Mouse (Mus musculus) stomach, embryonic 16.5 days (tissue): ENCODE results near the gene Wdfy2. TPM values are rescaled to one million over a fixed set of nuclear protein-coding genes. Genes with fewer than 3 reads are reported as not detected.

Experiments
- ATAC-seq: fragments of 200-750 bp; cut with Nextera tagmentation; 2 replicates; pipeline ENCODE4 v1.8.0; 2017; ENCODE audit warnings: moderate number of reproducible peaks, moderate TSS enrichment; ENCODE audit not compliant: insufficient read depth, low FRiP score
- H3K27ac ChIP-seq: fragments of 300-500 bp; sonication (generic); 2 replicates; pipeline ENCODE4 v1.5.1; 2014; ENCODE audit warnings: low read length
- H3K27me3 ChIP-seq: fragments of 300-500 bp; sonication (generic); 2 replicates; pipeline ENCODE4 v1.6.1; 2014; ENCODE audit warnings: low read length, control low read depth, mixed read lengths; ENCODE audit not compliant: control insufficient read depth, insufficient read depth
- H3K36me3 ChIP-seq: fragments of 300-500 bp; sonication (generic); 2 replicates; pipeline ENCODE4 v1.6.1; 2014; ENCODE audit warnings: low read length; ENCODE audit not compliant: control insufficient read depth, insufficient read depth
- H3K4me1 ChIP-seq: fragments of 300-500 bp; sonication (generic); 2 replicates; pipeline ENCODE4 v1.6.1; 2014; ENCODE audit warnings: low read length, control low read depth, mixed read lengths; ENCODE audit not compliant: control insufficient read depth, insufficient read depth
- H3K4me2 ChIP-seq: fragments of 300-500 bp; sonication (generic); 2 replicates; pipeline ENCODE4 v1.6.1; 2014; ENCODE audit warnings: low read depth, low read length, mixed read lengths
- H3K4me3 ChIP-seq: fragments of 300-500 bp; sonication (generic); replicated peaks from 2 replicates; pipeline ENCODE4 v1.5.1; 2014; ENCODE audit warnings: mild to moderate bottlenecking, low read length
- H3K9ac ChIP-seq: fragments of 300-500 bp; sonication (generic); 2 replicates; pipeline ENCODE4 v1.6.1; 2014; ENCODE audit warnings: low read length
- H3K9me3 ChIP-seq: fragments of 300-500 bp; sonication (generic); replicated peaks from 2 replicates; pipeline ENCODE4 v1.6.1; 2016; ENCODE audit warnings: low read length, control low read depth; ENCODE audit not compliant: control insufficient read depth
- WGBS: fragments of 180-500 bp; shearing (Covaris S2); extraction: QIAGEN DNeasy Blood & Tissue Kit; methylation state at CpG from one replicate; pipeline ENCODE4 v1.1.7; 2014; 5-methylcytosine and 5-hydroxymethylcytosine counted together
- polyA plus RNA-seq: library from polyadenylated mRNA; unstranded; fragments of >200 nt; fragmentation: Nextera tagmentation; extraction: Ambion mirVana; gene quantifications from 2 replicates; pipeline ENCODE4 v1.2.1, GENCODE M21; 2015

Wdfy2 gene
- polyA plus RNA-seq, 1 experiment from 2014 or later = 6.4 TPM

- H3K27ac ChIP-seq = no peak overlapping the region
- no peak overlapping the region for H3K4me3 ChIP-seq
- no peak overlapping the region for H3K9ac ChIP-seq
- H3K9me3 ChIP-seq = no peaks in the 10 kb centered on the region
- WGBS = 63% methylated on average over 5 of the region's 5 CpGs
- H3K36me3 ChIP-seq = no peaks in the 10 kb centered on the region
- no peak for ATAC-seq
- no peaks in the 10 kb centered on the region for H3K27me3 ChIP-seq
- H3K4me1 ChIP-seq = peaks cover 9% of the 10 kb centered on the region; the same call in 1 of the 2 replicates
- H3K4me2 ChIP-seq = no peak overlapping the region
Observed at GRCm38 (mm10) chr14:62880084-62880851, 42.8 kb downstream of the Wdfy2 start.

GRCm38 (mm10) chr14:62882061-62882614 is 44.7 kb downstream of the Wdfy2 start:
- no peaks in the 10 kb centered on the region for H3K36me3 ChIP-seq
- H3K4me3 ChIP-seq = no peak overlapping the region
- ATAC-seq = no peak
- H3K27ac ChIP-seq = no peak overlapping the region
- no peak overlapping the region for H3K9ac ChIP-seq
- no peaks in the 10 kb centered on the region for H3K9me3 ChIP-seq
- H3K4me1 ChIP-seq = peaks cover 9% of the 10 kb centered on the region; the same call in 1 of the 2 replicates
- no peak overlapping the region for H3K4me2 ChIP-seq
- WGBS = 29% methylated on average over 4 of the region's 4 CpGs
- H3K27me3 ChIP-seq = no peaks in the 10 kb centered on the region

GRCm38 (mm10) chr14:62883551-62883950 is 46.1 kb downstream of the Wdfy2 start:
- ATAC-seq = no peak
- H3K4me2 ChIP-seq = no peak overlapping the region
- 33% methylated on average over 1 of the region's 1 CpGs for WGBS
- no peak overlapping the region for H3K9ac ChIP-seq
- no peak overlapping the region for H3K27ac ChIP-seq
- peaks cover 9% of the 10 kb centered on the region; the same call in 1 of the 2 replicates for H3K4me1 ChIP-seq
- no peaks in the 10 kb centered on the region for H3K36me3 ChIP-seq
- H3K9me3 ChIP-seq = no peaks in the 10 kb centered on the region
- H3K27me3 ChIP-seq = no peaks in the 10 kb centered on the region
- no peak overlapping the region for H3K4me3 ChIP-seq

- peaks cover 9% of the 10 kb centered on the region; the same call in 1 of the 2 replicates for H3K4me1 ChIP-seq
- H3K27ac ChIP-seq = no peak overlapping the region
Observed at GRCm38 (mm10) chr14:62884171-62884570, 46.7 kb downstream of the Wdfy2 start.

GRCm38 (mm10) chr14:62884639-62885038 is 47.2 kb downstream of the Wdfy2 start:
- Histone ChIP-seq H3K4me3 (no peak overlapping the region), H3K4me2 (no peak overlapping the region), H3K4me1 (peaks cover 6% of the 10 kb centered on the region; the same call in 1 of the 2 replicates), H3K36me3 (no peaks in the 10 kb centered on the region), H3K9ac (no peak overlapping the region), H3K27ac (no peak overlapping the region), H3K9me3 (no peaks in the 10 kb centered on the region), H3K27me3 (no peaks in the 10 kb centered on the region)
- 89% methylated on average over 1 of the region's 1 CpGs for WGBS
- no peak for ATAC-seq

More at GRCm38 (mm10) chr14:62884171-62884570, 46.7 kb downstream of the Wdfy2 start:
- no peak overlapping the region for H3K4me2 ChIP-seq
- no peak overlapping the region for H3K9ac ChIP-seq
- 30% methylated on average over 5 of the region's 5 CpGs for WGBS
- no peak overlapping the region for H3K4me3 ChIP-seq
- no peaks in the 10 kb centered on the region for H3K36me3 ChIP-seq
- no peaks in the 10 kb centered on the region for H3K9me3 ChIP-seq
- no peaks in the 10 kb centered on the region for H3K27me3 ChIP-seq
- ATAC-seq = peak; percentile 47; the same call in 1 of the 2 replicates

- H3K4me3 ChIP-seq = no peak overlapping the region
- WGBS = 91% methylated on average over 2 of the region's 2 CpGs
Observed at GRCm38 (mm10) chr14:62885146-62885545, 47.7 kb downstream of the Wdfy2 start.

GRCm38 (mm10) chr14:62891401-62891800 is 53.9 kb downstream of the Wdfy2 start:
- Histone ChIP-seq H3K27me3 (no peaks in the 10 kb centered on the region), H3K27ac (no peak overlapping the region), H3K4me3 (no peak overlapping the region), H3K4me1 (peaks cover 3% of the 10 kb centered on the region; the same call in 1 of the 2 replicates), H3K36me3 (no peaks in the 10 kb centered on the region), H3K9me3 (no peaks in the 10 kb centered on the region), H3K4me2 (no peak overlapping the region), H3K9ac (no peak overlapping the region)
- no peak for ATAC-seq
- WGBS = 76% methylated on average over 3 of the region's 3 CpGs

More at GRCm38 (mm10) chr14:62885146-62885545, 47.7 kb downstream of the Wdfy2 start:
- Histone ChIP-seq H3K4me1 (peaks cover 6% of the 10 kb centered on the region; the same call in 1 of the 2 replicates), H3K36me3 (no peaks in the 10 kb centered on the region), H3K27ac (no peak overlapping the region), H3K27me3 (no peaks in the 10 kb centered on the region), H3K9me3 (no peaks in the 10 kb centered on the region), H3K9ac (no peak overlapping the region), H3K4me2 (no peak overlapping the region)
- ATAC-seq = no peak

- 60% methylated on average over 8 of the region's 8 CpGs for WGBS
- no peak overlapping the region for H3K27ac ChIP-seq
Observed at GRCm38 (mm10) chr14:62892771-62893641, 55.5 kb downstream of the Wdfy2 start.

More at GRCm38 (mm10) chr14:62892771-62893641, 55.5 kb downstream of the Wdfy2 start:
- H3K9ac ChIP-seq = no peak overlapping the region
- H3K27me3 ChIP-seq = no peaks in the 10 kb centered on the region
- H3K4me1 ChIP-seq = peaks cover 3% of the 10 kb centered on the region; the same call in 1 of the 2 replicates
- no peak for ATAC-seq
- H3K9me3 ChIP-seq = no peaks in the 10 kb centered on the region
- no peak overlapping the region for H3K4me2 ChIP-seq
- H3K36me3 ChIP-seq = no peaks in the 10 kb centered on the region
- H3K4me3 ChIP-seq = no peak overlapping the region
